ENCODE assay signal across 26 mouse cellular contexts in genomic region chr4:23079521-23079920, GRCm38 (mm10).
"Had no signal": no experiment of that assay in that cellular context is flagged by ENCODE, and none has a peak within 500 bp of the region (broad histone marks: within the 10 kb centered on the region; RNA-seq: fewer than 3 reads in every experiment).

No protein-coding gene starts in this region.

- H3K4me2 ChIP-seq: embryonic facial prominence, embryonic 12.5 days; embryonic facial prominence, embryonic 15.5 days; forebrain, embryonic 12.5 days; forebrain, embryonic 15.5 days; heart, embryonic 11.5 days had no signal

- DNase-seq: cerebellum, adult 8-10 months; cerebellum, adult 9-10 months; cerebellum, adult 9-11 months; cerebellum, postnatal 10 days; cerebellum, postnatal 14 days; cerebellum, postnatal 25 days; cerebellum, postnatal 36 days; embryo, embryonic 11 days; forebrain, postnatal 0 days; gastrocnemius, adult 2 months; gastrocnemius, postnatal 10 days; gastrocnemius, postnatal 14 days; gastrocnemius, postnatal 25 days; gastrocnemius, postnatal 36 days; heart, adult 18-20 months; heart, adult 2 months had no signal

- H3K27me3 ChIP-seq: embryonic facial prominence, embryonic 12.5 days; embryonic facial prominence, embryonic 15.5 days; forebrain, embryonic 12.5 days; forebrain, embryonic 15.5 days had no signal

- H3K4me3 ChIP-seq: embryonic facial prominence, embryonic 12.5 days; embryonic facial prominence, embryonic 15.5 days; erythroblast, embryonic 14.5 days; forebrain, embryonic 10.5 days; forebrain, embryonic 12.5 days; forebrain, embryonic 15.5 days; gastrocnemius, adult 2 months; heart, adult 2 months; heart, embryonic 10.5 days had no signal

- ATAC-seq: forebrain, embryonic 14.5 days; forebrain, embryonic 15.5 days; forebrain, embryonic 16.5 days; forebrain, postnatal 0 days had no signal

- H3K36me3 ChIP-seq: embryonic facial prominence, embryonic 12.5 days; embryonic facial prominence, embryonic 15.5 days; forebrain, embryonic 10.5 days; forebrain, embryonic 12.5 days; forebrain, embryonic 15.5 days; heart, embryonic 10.5 days had no signal

- H3K27ac ChIP-seq: embryonic facial prominence, embryonic 12.5 days; embryonic facial prominence, embryonic 15.5 days; forebrain, embryonic 10.5 days; forebrain, embryonic 12.5 days; forebrain, embryonic 15.5 days; gastrocnemius, adult 2 months; heart, adult 2 months; heart, embryonic 10.5 days had no signal

- H3K9ac ChIP-seq: embryonic facial prominence, embryonic 12.5 days; embryonic facial prominence, embryonic 15.5 days; forebrain, embryonic 12.5 days; forebrain, embryonic 15.5 days; forebrain, postnatal 0 days had no signal

- H3K9me3 ChIP-seq: embryonic facial prominence, embryonic 12.5 days; embryonic facial prominence, embryonic 15.5 days; forebrain, embryonic 12.5 days; forebrain, embryonic 15.5 days; heart, embryonic 10.5 days had no signal

- H3K4me1 ChIP-seq: embryonic facial prominence, embryonic 12.5 days; embryonic facial prominence, embryonic 15.5 days; forebrain, embryonic 10.5 days; forebrain, embryonic 12.5 days; forebrain, embryonic 15.5 days; heart, embryonic 10.5 days had no signal
